Comparison of ENCODE assay signal across 9 mouse cellular contexts in the genomic region with DNA sequence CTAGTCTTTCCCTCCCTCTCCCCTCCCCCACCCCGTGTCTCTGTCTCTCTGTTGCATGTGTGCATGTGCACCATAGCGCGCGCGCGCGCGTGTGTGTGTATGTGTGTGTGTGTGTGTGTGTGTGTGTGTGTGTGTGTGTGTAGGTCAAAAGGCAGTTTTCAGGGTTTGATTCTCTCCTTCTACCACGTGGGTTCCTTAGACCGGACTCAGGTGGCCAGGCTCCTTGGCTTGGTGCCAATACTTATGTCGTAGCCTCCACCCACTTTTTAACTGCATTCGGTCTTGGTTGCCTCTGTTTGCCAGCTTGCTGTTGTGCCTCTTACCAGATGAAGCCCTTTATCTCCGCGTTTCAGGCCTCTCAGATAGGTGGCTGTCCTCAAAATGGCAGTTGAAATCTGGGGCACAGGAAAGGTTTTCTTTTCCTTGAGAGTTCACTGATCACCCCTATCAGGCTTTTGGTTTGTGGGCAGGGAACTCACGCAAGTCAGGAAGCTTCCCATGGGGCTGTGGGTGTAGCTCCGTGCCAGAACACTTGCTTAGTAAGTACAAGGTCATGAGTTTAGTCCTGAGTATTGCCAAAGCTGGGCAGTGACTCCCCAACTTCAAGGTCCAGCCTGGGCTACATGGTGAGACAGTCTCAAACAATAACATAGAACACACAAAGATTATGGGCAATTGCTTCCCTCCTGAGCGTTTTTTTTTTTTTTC. TPM values are rescaled to one million over a fixed set of nuclear protein-coding genes. Genes with fewer than 3 reads are reported as not detected.
DNase-seq lines count a peak whose midpoint lies in the region; ATAC-seq and TF ChIP-seq lines count a peak whose summit lies in the region.
"Had no signal": no experiment of that assay in that cellular context is flagged by ENCODE, and none has a peak within 500 bp of the region (broad histone marks: within the 10 kb centered on the region; RNA-seq: fewer than 3 reads in every experiment).

No protein-coding gene starts in this region.

- ATAC-seq in forebrain, embryonic 15.5 days (replicated peaks): no peak
- ATAC-seq in hematopoietic stem cell, adult 5-6 weeks (replicated peaks in 1 of 2; ENCODE audit: insufficient read depth in 1 of 2, low FRiP score in 2 of 2, low TSS enrichment in 1 of 2, low read depth in 1 of 2, poor library complexity in 2 of 2, severe bottlenecking in 2 of 2): peak; percentile 25 to 51; a peak in 2 of 4 replicates
- ATAC-seq in limb, embryonic 14.5 days (ENCODE audit: low FRiP score, low read depth): no peak
- ATAC-seq in stomach, embryonic 14.5 days (ENCODE audit: insufficient number of reproducible peaks, insufficient read depth, low FRiP score, low read depth): no peak
- ATAC-seq: Patski had no signal

- H3K36me3 ChIP-seq in forebrain, embryonic 10.5 days (replicated peaks): no peaks in the 10 kb centered on the region
- H3K36me3 ChIP-seq in forebrain, embryonic 15.5 days: no peaks in the 10 kb centered on the region
- H3K36me3 ChIP-seq in limb, embryonic 14.5 days (ENCODE audit: control insufficient read depth, insufficient read depth, low read length): no peaks in the 10 kb centered on the region
- H3K36me3 ChIP-seq in stomach, embryonic 14.5 days (ENCODE audit: control insufficient read depth, insufficient read depth, low read length): peaks cover 4% of the 10 kb centered on the region; the same call in 1 of the 2 replicates

- no peak overlapping the region for H3K4me2 ChIP-seq in forebrain, embryonic 15.5 days (replicated peaks)
- peak overlapping the region; percentile 35 for H3K4me2 ChIP-seq in limb, embryonic 14.5 days (replicated peaks; ENCODE audit: low read depth, low read length, severe bottlenecking)
- H3K4me2 ChIP-seq in stomach, embryonic 14.5 days (replicated peaks; ENCODE audit: low read depth, low read length): 0 out of 2 replicates have a peak overlapping the region, but pooled peaks have one; percentile 33

- H3K27me3 ChIP-seq in forebrain, embryonic 10.5 days (ENCODE audit: poor library complexity, severe bottlenecking): peaks cover 70% of the 10 kb centered on the region
- H3K27me3 ChIP-seq in forebrain, embryonic 15.5 days: peaks cover 63% of the 10 kb centered on the region
- 0 out of 2 replicates have a peak, but pooled peaks cover 3% of the 10 kb centered on the region for H3K27me3 ChIP-seq in limb, embryonic 14.5 days (ENCODE audit: control insufficient read depth, insufficient read depth, low read length)
- H3K27me3 ChIP-seq in stomach, embryonic 14.5 days (ENCODE audit: control insufficient read depth, insufficient read depth, low read length): 0 out of 2 replicates have a peak, but pooled peaks cover 3% of the 10 kb centered on the region

- TF ChIP-seq POLR2A in limb, embryonic 14.5 days (IDR thresholded peaks at IDR 0.05; ENCODE audit: borderline replicate concordance, extremely low read depth, insufficient read depth, insufficient read length): no peak

- H3K27ac ChIP-seq in forebrain, embryonic 10.5 days: no peak overlapping the region
- no peak overlapping the region for H3K27ac ChIP-seq in forebrain, embryonic 15.5 days (replicated peaks)
- no peak overlapping the region for H3K27ac ChIP-seq in limb, embryonic 14.5 days (replicated peaks; ENCODE audit: low read depth, low read length)
- H3K27ac ChIP-seq in stomach, embryonic 14.5 days (ENCODE audit: low read length): peak overlapping the region; percentile 49

- DNase-seq in forebrain, embryonic 10.5 days (ENCODE audit: extremely low spot score, low spot score): no peak
- peak; percentile 39 for DNase-seq in CD4-positive helper T cell, adult 2 months (ENCODE audit: low read depth, low spot score)
- DNase-seq in limb, embryonic 14.5 days (ENCODE audit: low spot score): no peak
- DNase-seq in frontal cortex, postnatal 25 days (ENCODE audit: low spot score in 2 of 2): no peak
- no peak for DNase-seq in ovary, postnatal 36 days (ENCODE audit: low spot score)

- no peak overlapping the region for H3K9ac ChIP-seq in forebrain, embryonic 15.5 days (replicated peaks)
- no peak overlapping the region for H3K9ac ChIP-seq in limb, embryonic 14.5 days (ENCODE audit: low read depth, low read length, severe bottlenecking)
- no peak overlapping the region for H3K9ac ChIP-seq in stomach, embryonic 14.5 days (replicated peaks; ENCODE audit: low read depth, low read length)

- peak overlapping the region; percentile 6 for H3K4me3 ChIP-seq in forebrain, embryonic 10.5 days
- H3K4me3 ChIP-seq in forebrain, embryonic 15.5 days: no peak overlapping the region
- H3K4me3 ChIP-seq in limb, embryonic 14.5 days (replicated peaks; ENCODE audit: low read length): no peak overlapping the region
- H3K4me3 ChIP-seq in stomach, embryonic 14.5 days (ENCODE audit: low read depth, low read length): no peak overlapping the region

- 38% methylated on average over 17 of the region's 17 CpGs for WGBS in forebrain, embryonic 10.5 days
- WGBS in forebrain, embryonic 15.5 days: 23% methylated on average over 10 of the region's 17 CpGs
- 39% methylated on average over 16 of the region's 17 CpGs for whole genome bisulfite sequencing in limb, embryonic 14.5 days
- WGBS in stomach, embryonic 14.5 days: 35% methylated on average over 17 of the region's 17 CpGs

- no peaks in the 10 kb centered on the region for H3K9me3 ChIP-seq in forebrain, embryonic 10.5 days
- no peaks in the 10 kb centered on the region for H3K9me3 ChIP-seq in forebrain, embryonic 15.5 days
- no peaks in the 10 kb centered on the region for H3K9me3 ChIP-seq in limb, embryonic 14.5 days (ENCODE audit: control insufficient read depth, low read length)
- no peaks in the 10 kb centered on the region for H3K9me3 ChIP-seq in stomach, embryonic 14.5 days (ENCODE audit: control insufficient read depth, low read depth, low read length)

- peaks cover 31% of the 10 kb centered on the region for H3K4me1 ChIP-seq in forebrain, embryonic 10.5 days
- H3K4me1 ChIP-seq in forebrain, embryonic 15.5 days: no peaks in the 10 kb centered on the region
- peaks cover 19% of the 10 kb centered on the region for H3K4me1 ChIP-seq in limb, embryonic 14.5 days (ENCODE audit: control insufficient read depth, insufficient read depth, low read length)
- H3K4me1 ChIP-seq in stomach, embryonic 14.5 days (ENCODE audit: control insufficient read depth, insufficient read depth, low read length): peaks cover 7% of the 10 kb centered on the region; the same call in 1 of the 2 replicates

RNA-seq across cellular contexts. Expression of a gene that starts 1.7 kb away (rescaled TPM):
- 3.2 and 3.5 TPM in 2 replicates for polyA plus RNA-seq in forebrain, embryonic 10.5 days (2016; fragmentation: Nextera tagmentation; extraction: Ambion mirVana)
- polyA plus RNA-seq in forebrain, embryonic 15.5 days (2015; fragmentation: Nextera tagmentation; extraction: Ambion mirVana): 0.34 and 0.63 TPM in 2 replicates
- total RNA-seq in hematopoietic stem cell, adult 5-6 weeks (2017): 0.31 and 3.3 TPM in 2 replicates
- 21.0 and 22.6 TPM in 2 replicates for polyA plus RNA-seq in limb, embryonic 14.5 days (2012; rRNA removed)
- 21.8 and 22.8 TPM in 2 replicates for polyA plus RNA-seq in limb, embryonic 14.5 days (2014; fragmentation: Nextera tagmentation; extraction: Ambion mirVana)
- polyA plus RNA-seq in stomach, embryonic 14.5 days (2014; fragmentation: Nextera tagmentation; extraction: Ambion mirVana): 27.2 and 28.6 TPM in 2 replicates
- polyA plus RNA-seq: Patski had no signal

RNA-seq across cellular contexts. Expression of a gene that starts 13.7 kb away (rescaled TPM):
- 2.3 and 2.7 TPM in 2 replicates for polyA plus RNA-seq in forebrain, embryonic 10.5 days (2016; fragmentation: Nextera tagmentation; extraction: Ambion mirVana)
- 1.1 and 1.5 TPM in 2 replicates for polyA plus RNA-seq in forebrain, embryonic 15.5 days (2015; fragmentation: Nextera tagmentation; extraction: Ambion mirVana)
- total RNA-seq in hematopoietic stem cell, adult 5-6 weeks (2017): 0.19 and 0.99 TPM in 2 replicates
- polyA plus RNA-seq in limb, embryonic 14.5 days (2012; rRNA removed): 1.8 and 2.1 TPM in 2 replicates
- polyA plus RNA-seq in limb, embryonic 14.5 days (2014; fragmentation: Nextera tagmentation; extraction: Ambion mirVana): 3.9 and 4.7 TPM in 2 replicates
- 3.1 and 4.6 TPM in 2 replicates for polyA plus RNA-seq in stomach, embryonic 14.5 days (2014; fragmentation: Nextera tagmentation; extraction: Ambion mirVana)

RNA-seq across cellular contexts. Expression of a gene that starts 31.9 kb away (rescaled TPM):
- not detected in 2 replicates for polyA plus RNA-seq in forebrain, embryonic 10.5 days (2016; fragmentation: Nextera tagmentation; extraction: Ambion mirVana)
- polyA plus RNA-seq in forebrain, embryonic 15.5 days (2015; fragmentation: Nextera tagmentation; extraction: Ambion mirVana): not detected in 2 replicates
- 0.20 TPM in 1 of 2 replicates, not detected in the other for total RNA-seq in hematopoietic stem cell, adult 5-6 weeks (2017)
- 0.10 and 0.13 TPM in 2 replicates for polyA plus RNA-seq in limb, embryonic 14.5 days (2012; rRNA removed)
- polyA plus RNA-seq in limb, embryonic 14.5 days (2014; fragmentation: Nextera tagmentation; extraction: Ambion mirVana): 0.07 and 0.25 TPM in 2 replicates
- polyA plus RNA-seq in stomach, embryonic 14.5 days (2014; fragmentation: Nextera tagmentation; extraction: Ambion mirVana): 0.41 TPM in 1 of 2 replicates, not detected in the other
- polyA plus RNA-seq: Patski had no signal

RNA-seq across cellular contexts. Expression of a gene that starts 37.7 kb away (rescaled TPM):
- polyA plus RNA-seq in forebrain, embryonic 10.5 days (2016; fragmentation: Nextera tagmentation; extraction: Ambion mirVana): 0.52 and 0.54 TPM in 2 replicates
- polyA plus RNA-seq in forebrain, embryonic 15.5 days (2015; fragmentation: Nextera tagmentation; extraction: Ambion mirVana): 0.45 TPM in 1 of 2 replicates, not detected in the other
- 1.7 and 3.3 TPM in 2 replicates for total RNA-seq in hematopoietic stem cell, adult 5-6 weeks (2017)
- 0.17 and 0.28 TPM in 2 replicates for polyA plus RNA-seq in limb, embryonic 14.5 days (2012; rRNA removed)
- polyA plus RNA-seq in limb, embryonic 14.5 days (2014; fragmentation: Nextera tagmentation; extraction: Ambion mirVana): 0.30 and 0.43 TPM in 2 replicates
- 2.8 and 4.2 TPM in 2 replicates for polyA plus RNA-seq in stomach, embryonic 14.5 days (2014; fragmentation: Nextera tagmentation; extraction: Ambion mirVana)
- polyA plus RNA-seq: Patski had no signal

RNA-seq across cellular contexts. Expression of a gene that starts 59.7 kb away (rescaled TPM):
- not detected in 2 replicates for polyA plus RNA-seq in forebrain, embryonic 10.5 days (2016; fragmentation: Nextera tagmentation; extraction: Ambion mirVana)
- polyA plus RNA-seq in forebrain, embryonic 15.5 days (2015; fragmentation: Nextera tagmentation; extraction: Ambion mirVana): not detected in 2 replicates
- 0.19 TPM in 1 of 2 replicates, not detected in the other for total RNA-seq in hematopoietic stem cell, adult 5-6 weeks (2017)
- 0.06 TPM in 1 of 2 replicates, not detected in the other for polyA plus RNA-seq in limb, embryonic 14.5 days (2012; rRNA removed)
- polyA plus RNA-seq in limb, embryonic 14.5 days (2014; fragmentation: Nextera tagmentation; extraction: Ambion mirVana): not detected in 2 replicates
- polyA plus RNA-seq in stomach, embryonic 14.5 days (2014; fragmentation: Nextera tagmentation; extraction: Ambion mirVana): not detected in 2 replicates
- polyA plus RNA-seq: Patski had no signal

Comparison
In these comparisons a context has a peak if more than half of its experiments do, and no peak if none do; other contexts are left out.
1. ATAC-seq: peak in hematopoietic stem cell, adult 5-6 weeks (2 of 2); none in forebrain, embryonic 15.5 days (single experiment), limb, embryonic 14.5 days (single experiment) and stomach, embryonic 14.5 days (single experiment).